Mouse (Mus musculus) retina, postnatal 1 day (tissue): ENCODE data around the gene Baz2b.
"Not testable (repeated sequence)": the region's sequence is repeated elsewhere in the genome, so short reads cannot be mapped to it uniquely, and the experiment has no call there.

Experiments
- DNase-seq: peaks from one replicate; pipeline ENCODE4 v3.0.0-alpha.2; 2012

The Baz2b gene

GRCm38 (mm10) chr2:60200051-60200562 is 9.5 kb downstream of the Baz2b start:
- no peak for DNase-seq

GRCm38 (mm10) chr2:60196841-60197240 is 12.8 kb downstream of the Baz2b start:
- no peak for DNase-seq

GRCm38 (mm10) chr2:60181696-60182095 is 27.9 kb downstream of the Baz2b start:
- no peak for DNase-seq

- no peak for DNase-seq
Measured at GRCm38 (mm10) chr2:60177490-60177889, 32.1 kb downstream of the Baz2b start.

GRCm38 (mm10) chr2:60176087-60176486 is 33.6 kb downstream of the Baz2b start:
- no peak for DNase-seq

GRCm38 (mm10) chr2:60175078-60175477 is 34.6 kb downstream of the Baz2b start:
- DNase-seq, result no peak

GRCm38 (mm10) chr2:60173595-60173994 is 36.0 kb downstream of the Baz2b start:
- DNase-seq, result no peak

- DNase-seq, result no peak
Measured at GRCm38 (mm10) chr2:60173190-60173589, 36.4 kb downstream of the Baz2b start.

GRCm38 (mm10) chr2:60172531-60172914 is 37.1 kb downstream of the Baz2b start:
- DNase-seq, result no peak

GRCm38 (mm10) chr2:60171786-60172530 is 37.7 kb downstream of the Baz2b start:
- DNase-seq, result peak; percentile 14

GRCm38 (mm10) chr2:60166878-60167277 is 42.8 kb downstream of the Baz2b start:
- no peak for DNase-seq

- no peak for DNase-seq
Measured at GRCm38 (mm10) chr2:60165679-60166078, 44.0 kb downstream of the Baz2b start.

- no peak for DNase-seq
Measured at GRCm38 (mm10) chr2:60163744-60164143, 45.9 kb downstream of the Baz2b start.

GRCm38 (mm10) chr2:60152481-60152880 is 57.2 kb downstream of the Baz2b start:
- DNase-seq, result no peak

GRCm38 (mm10) chr2:60148651-60149050 is 61.0 kb downstream of the Baz2b start:
- DNase-seq, result peak; percentile 54

GRCm38 (mm10) chr2:60147428-60147827 is 62.2 kb downstream of the Baz2b start:
- peak; percentile 49 for DNase-seq

GRCm38 (mm10) chr2:60145742-60146141 is 63.9 kb downstream of the Baz2b start:
- peak; percentile 32 for DNase-seq

- no peak for DNase-seq
Measured at GRCm38 (mm10) chr2:60143383-60143782, 66.3 kb downstream of the Baz2b start.

- DNase-seq, result no peak
Measured at GRCm38 (mm10) chr2:60142281-60142680, 67.4 kb downstream of the Baz2b start.

GRCm38 (mm10) chr2:60138751-60139162 is 70.9 kb downstream of the Baz2b start:
- DNase-seq, result no peak

- no peak for DNase-seq
Measured at GRCm38 (mm10) chr2:60135796-60136195, 73.8 kb downstream of the Baz2b start.

GRCm38 (mm10) chr2:60134958-60135357 is 74.7 kb downstream of the Baz2b start:
- DNase-seq, result not testable (repeated sequence)

- DNase-seq, result no peak
Measured at GRCm38 (mm10) chr2:60133072-60133471, 76.6 kb downstream of the Baz2b start.

- no peak for DNase-seq
Measured at GRCm38 (mm10) chr2:60132269-60133042, 77.2 kb downstream of the Baz2b start.
